Mouse (Mus musculus) liver, embryonic 15.5 days (tissue): Measurements from ENCODE around the gene Dohh. TPM values are rescaled to one million over a fixed set of nuclear protein-coding genes. Genes with fewer than 3 reads are reported as not detected.

Source experiments
- ATAC-seq: fragments of 200-750 bp; cut with Nextera tagmentation; 2 replicates; pipeline ENCODE4 v1.8.0; 2017; ENCODE audit warnings: moderate number of reproducible peaks, mild to moderate bottlenecking, moderate library complexity; ENCODE audit not compliant: insufficient read depth
- H3K27ac ChIP-seq: fragments of 300-500 bp; sonication (generic); replicated peaks from 2 replicates; pipeline ENCODE4 v1.5.1; 2015; ENCODE audit warnings: mild to moderate bottlenecking, inconsistent platforms
- H3K27me3 ChIP-seq: fragments of 300-500 bp; sonication (generic); 2 replicates; pipeline ENCODE4 v1.6.1; 2015; ENCODE audit warnings: mild to moderate bottlenecking, inconsistent platforms
- H3K36me3 ChIP-seq: fragments of 300-500 bp; sonication (generic); replicated peaks from 2 replicates; pipeline ENCODE4 v1.6.1; 2015; ENCODE audit warnings: moderate library complexity, mild to moderate bottlenecking, inconsistent platforms
- H3K4me1 ChIP-seq: fragments of 300-500 bp; sonication (generic); replicated peaks from 2 replicates; pipeline ENCODE4 v1.6.1; 2015; ENCODE audit warnings: inconsistent platforms
- H3K4me2 ChIP-seq: fragments of 300-500 bp; sonication (generic); 2 replicates; pipeline ENCODE4 v1.6.1; 2015; ENCODE audit warnings: moderate library complexity, mild to moderate bottlenecking, inconsistent platforms
- H3K4me3 ChIP-seq: fragments of 300-500 bp; sonication (generic); replicated peaks from 2 replicates; pipeline ENCODE4 v1.5.1; 2015; ENCODE audit warnings: mild to moderate bottlenecking, inconsistent platforms
- H3K9ac ChIP-seq: fragments of 300-500 bp; sonication (generic); 2 replicates; pipeline ENCODE4 v1.6.1; 2015; ENCODE audit warnings: moderate library complexity, mild to moderate bottlenecking, inconsistent platforms
- H3K9me3 ChIP-seq: fragments of 300-500 bp; sonication (generic); replicated peaks from 2 replicates; pipeline ENCODE4 v1.6.1; 2016; ENCODE audit warnings: inconsistent platforms
- WGBS: fragments of 180-500 bp; shearing (Covaris S2); methylation state at CpG from one replicate; pipeline ENCODE4 v1.1.7; 2015; ENCODE audit warnings: mixed read lengths; ENCODE audit not compliant: insufficient replicate concordance; 5-methylcytosine and 5-hydroxymethylcytosine counted together
- polyA plus RNA-seq: library from polyadenylated mRNA; unstranded; fragments of >200 nt; fragmentation: Nextera tagmentation; extraction: Ambion mirVana; gene quantifications from 2 replicates; pipeline ENCODE4 v1.2.1, GENCODE M21; 2015

The Dohh gene
- polyA plus RNA-seq, 1 experiment from 2014 or later, result 50.9 TPM

GRCm38 (mm10) chr10:81407539-81408423, 23.6 kb downstream of the Dohh start:
- Histone ChIP-seq H3K36me3 (no peaks in the 10 kb centered on the region; the same call in 1 of the 2 replicates), H3K4me3 (peak overlapping the region; percentile 36), H3K4me2 (peak overlapping the region; percentile 39), H3K4me1 (peaks cover 91% of the 10 kb centered on the region), H3K9me3 (no peaks in the 10 kb centered on the region), H3K27me3 (peaks cover 65% of the 10 kb centered on the region), H3K9ac (no peak overlapping the region), H3K27ac (peak overlapping the region; percentile 53; the same call in 1 of the 2 replicates)
- no peak for ATAC-seq
- WGBS, result 19% methylated on average over 31 of the region's 31 CpGs

DNA sequence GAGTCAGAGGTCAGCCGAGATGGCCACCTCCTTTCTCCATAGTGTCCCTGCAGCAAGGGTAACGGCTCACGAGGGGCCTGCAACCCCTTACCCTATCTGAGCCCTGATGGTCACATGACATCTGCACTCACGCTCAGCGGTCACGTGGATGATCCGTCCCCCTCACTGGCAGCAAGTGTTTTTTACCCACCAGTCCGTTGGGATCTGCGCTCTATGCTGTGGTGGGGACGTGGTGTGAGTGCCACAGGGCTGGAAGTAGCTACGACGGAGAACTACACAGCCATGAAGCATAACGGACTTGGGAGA, 24.1 kb downstream of the Dohh start:
- H3K4me3 ChIP-seq, result no peak overlapping the region
- H3K27ac ChIP-seq, result peak overlapping the region; percentile 49
- WGBS, result 24% methylated on average over 13 of the region's 13 CpGs
- no peak for ATAC-seq
- H3K4me2 ChIP-seq, result 0 out of 2 replicates have a peak overlapping the region, but pooled peaks have one; percentile 39
- H3K9ac ChIP-seq, result no peak overlapping the region
- no peaks in the 10 kb centered on the region; the same call in 1 of the 2 replicates for H3K36me3 ChIP-seq
- peaks cover 92% of the 10 kb centered on the region for H3K4me1 ChIP-seq
- peaks cover 59% of the 10 kb centered on the region for H3K27me3 ChIP-seq
- H3K9me3 ChIP-seq, result no peaks in the 10 kb centered on the region

- peak; percentile 56 for ATAC-seq
- Histone ChIP-seq H3K4me3 (no peak overlapping the region), H3K27me3 (peaks cover 54% of the 10 kb centered on the region), H3K36me3 (no peaks in the 10 kb centered on the region; the same call in 1 of the 2 replicates), H3K9ac (no peak overlapping the region; the same call in 1 of the 2 replicates), H3K4me1 (peaks cover 94% of the 10 kb centered on the region), H3K4me2 (peak overlapping the region; percentile 39), H3K27ac (peak overlapping the region; percentile 69), H3K9me3 (no peaks in the 10 kb centered on the region)
- 5% methylated on average over 9 of the region's 9 CpGs for WGBS
Measured at GRCm38 (mm10) chr10:81408871-81409291, 24.7 kb downstream of the Dohh start.

- peak overlapping the region; percentile 25 for H3K4me2 ChIP-seq
- 9% methylated on average over 8 of the region's 8 CpGs for WGBS
- no peak overlapping the region for H3K4me3 ChIP-seq
- no peaks in the 10 kb centered on the region for H3K36me3 ChIP-seq
- peaks cover 50% of the 10 kb centered on the region for H3K27me3 ChIP-seq
- ATAC-seq, result no peak
- peak overlapping the region; percentile 69 for H3K27ac ChIP-seq
- no peaks in the 10 kb centered on the region for H3K9me3 ChIP-seq
- H3K4me1 ChIP-seq, result peaks cover 95% of the 10 kb centered on the region
- no peak overlapping the region; the same call in 1 of the 2 replicates for H3K9ac ChIP-seq
Measured at GRCm38 (mm10) chr10:81409330-81409729, 25.1 kb downstream of the Dohh start.

DNA sequence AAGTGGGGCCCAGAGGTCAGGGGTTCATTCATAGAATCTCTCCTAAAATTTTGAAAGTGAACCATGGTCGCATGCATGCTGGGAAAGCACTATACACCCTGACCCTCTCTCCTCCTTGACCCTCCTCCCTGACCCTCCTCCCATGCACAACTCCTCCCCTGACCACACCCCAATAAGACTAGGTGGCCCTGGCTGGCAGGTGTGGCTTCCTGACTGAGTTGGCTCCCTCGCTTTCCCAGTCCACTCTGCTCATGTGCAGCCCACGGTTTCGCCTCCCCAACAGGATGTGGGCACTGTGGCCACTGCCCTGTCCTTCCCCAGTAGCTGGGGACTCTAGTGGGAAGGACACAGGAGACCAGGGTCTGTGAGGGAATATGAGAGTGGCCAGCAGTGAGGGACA, 26.1 kb downstream of the Dohh start:
- Histone ChIP-seq H3K36me3 (no peaks in the 10 kb centered on the region), H3K4me1 (peaks cover 97% of the 10 kb centered on the region), H3K27me3 (peaks cover 41% of the 10 kb centered on the region), H3K9me3 (no peaks in the 10 kb centered on the region), H3K9ac (no peak overlapping the region), H3K27ac (peak overlapping the region; percentile 69), H3K4me2 (peak overlapping the region; percentile 13), H3K4me3 (no peak overlapping the region)
- 22% methylated on average over 4 of the region's 4 CpGs for WGBS
- ATAC-seq, result no peak

DNA sequence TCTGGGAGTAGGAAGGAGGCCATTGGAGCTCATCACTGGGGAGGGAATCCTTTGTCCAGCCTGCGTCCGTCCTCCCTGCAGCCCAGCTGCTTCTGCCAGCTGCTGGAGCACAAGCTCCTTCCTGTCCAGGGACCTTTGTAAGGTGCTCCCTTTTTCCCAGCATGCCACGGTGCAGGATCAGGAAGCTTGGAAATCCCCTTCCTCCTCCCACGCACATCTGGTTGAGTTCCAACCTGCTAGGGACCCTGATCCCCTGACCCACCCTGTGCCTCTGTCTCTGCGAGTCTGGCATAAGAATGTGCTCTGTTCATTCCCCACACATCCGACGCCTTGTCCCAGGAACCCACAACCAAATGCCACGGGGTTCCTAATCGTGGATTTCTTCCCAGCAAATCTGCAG, 26.8 kb downstream of the Dohh start:
- Histone ChIP-seq H3K36me3 (no peaks in the 10 kb centered on the region), H3K4me1 (peaks cover 91% of the 10 kb centered on the region), H3K9ac (no peak overlapping the region), H3K4me3 (no peak overlapping the region), H3K4me2 (no peak overlapping the region; the same call in 1 of the 2 replicates), H3K27ac (peak overlapping the region; percentile 69), H3K27me3 (peaks cover 35% of the 10 kb centered on the region), H3K9me3 (no peaks in the 10 kb centered on the region)
- no peak for ATAC-seq
- 65% methylated on average over 9 of the region's 9 CpGs for WGBS

DNA sequence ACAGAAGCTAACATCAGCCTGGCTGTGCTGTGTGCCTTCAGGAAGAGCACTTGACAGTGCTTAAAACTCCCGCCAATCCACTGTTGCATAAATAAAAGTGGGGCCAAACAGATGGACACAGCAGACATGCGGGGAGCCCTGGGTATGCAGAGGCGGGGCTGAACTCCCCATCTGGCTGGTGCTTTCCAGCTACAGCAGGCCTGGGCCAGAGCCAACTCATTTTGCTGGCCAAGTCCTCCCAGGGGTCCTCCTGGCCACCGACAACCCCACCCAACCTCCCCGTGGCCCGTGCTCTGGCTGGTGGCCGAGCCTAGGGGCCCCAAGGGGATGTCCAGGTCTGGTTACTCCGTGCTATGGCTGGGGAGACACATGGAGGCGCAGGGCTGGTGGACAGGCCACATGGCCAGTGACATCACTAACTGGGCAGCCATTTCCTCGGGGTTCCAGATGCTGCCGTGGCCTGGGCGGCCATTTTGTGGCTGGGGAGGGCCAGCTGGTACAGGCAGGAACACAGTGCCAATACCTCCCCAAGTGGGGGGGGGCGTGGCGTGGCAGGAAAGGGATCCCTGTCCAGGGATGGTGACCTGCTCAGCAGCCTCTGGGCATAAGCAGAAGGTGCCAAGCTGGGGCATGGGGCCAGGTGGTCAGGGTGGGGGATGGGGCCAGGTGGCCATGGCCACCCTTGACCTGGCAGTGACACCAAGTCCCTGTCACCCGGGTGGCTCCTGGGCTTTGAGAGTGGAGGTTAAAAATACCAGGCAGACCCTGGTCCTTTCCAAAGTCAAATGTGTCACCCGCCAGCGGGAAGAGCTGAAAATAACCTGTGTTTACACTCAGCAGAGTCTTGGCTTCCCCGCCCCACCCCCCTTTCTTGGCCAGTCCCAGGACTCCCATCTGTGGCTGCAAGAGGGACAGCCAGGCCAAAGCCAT, 27.5 kb downstream of the Dohh start:
- ATAC-seq, result no peak
- no peak overlapping the region for H3K9ac ChIP-seq
- peaks cover 32% of the 10 kb centered on the region for H3K27me3 ChIP-seq
- H3K4me1 ChIP-seq, result peaks cover 92% of the 10 kb centered on the region
- peak overlapping the region; percentile 69 for H3K27ac ChIP-seq
- H3K9me3 ChIP-seq, result no peaks in the 10 kb centered on the region
- no peak overlapping the region for H3K4me3 ChIP-seq
- no peak overlapping the region for H3K4me2 ChIP-seq
- WGBS, result 63% methylated on average over 18 of the region's 18 CpGs
- no peaks in the 10 kb centered on the region for H3K36me3 ChIP-seq

DNA sequence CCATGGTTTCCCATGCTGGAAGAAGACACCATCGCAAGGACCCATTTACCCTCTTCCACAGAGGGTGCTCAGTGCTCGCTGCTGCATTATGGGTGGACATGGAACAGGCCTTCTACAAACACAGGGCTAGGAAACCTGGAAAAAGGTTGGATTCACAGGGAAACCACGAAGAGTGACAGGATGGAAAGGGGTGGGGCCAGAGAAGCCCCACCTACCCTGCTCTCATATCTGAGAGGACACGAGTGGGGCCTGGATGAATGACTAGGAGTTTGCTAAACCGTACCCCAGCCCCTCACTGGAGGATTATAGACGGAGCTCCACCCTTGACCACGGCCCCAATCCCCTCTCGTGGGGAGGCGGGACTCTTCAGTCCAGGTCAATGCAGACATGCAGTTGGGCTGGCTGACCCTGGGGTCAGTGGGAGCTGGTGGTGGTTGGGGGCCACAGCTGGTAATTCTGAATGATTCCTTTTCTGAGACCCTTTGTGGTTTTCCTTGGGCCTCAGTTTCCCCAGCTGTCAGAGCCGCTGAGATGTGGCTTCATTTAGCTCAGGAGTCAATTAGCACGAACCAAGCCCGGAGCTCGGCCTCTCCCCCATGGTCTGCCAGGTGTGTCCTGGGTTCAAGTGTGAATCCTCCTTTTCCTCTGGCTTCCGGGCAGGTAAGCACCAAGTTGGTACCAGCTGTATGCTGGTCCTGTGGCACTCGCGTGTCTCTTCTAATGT, 28.5 kb downstream of the Dohh start:
- Histone ChIP-seq H3K4me3 (no peak overlapping the region), H3K9me3 (no peaks in the 10 kb centered on the region), H3K27me3 (peaks cover 32% of the 10 kb centered on the region), H3K4me1 (peaks cover 88% of the 10 kb centered on the region), H3K27ac (peak overlapping the region; percentile 66), H3K36me3 (no peaks in the 10 kb centered on the region), H3K4me2 (no peak overlapping the region), H3K9ac (no peak overlapping the region; the same call in 1 of the 2 replicates)
- no peak for ATAC-seq
- 53% methylated on average over 16 of the region's 16 CpGs for WGBS

- H3K4me3 ChIP-seq, result peak overlapping the region; percentile 26; the same call in 1 of the 2 replicates
- no peak overlapping the region; the same call in 1 of the 2 replicates for H3K9ac ChIP-seq
- peak overlapping the region; percentile 66 for H3K27ac ChIP-seq
- WGBS, result 18% methylated on average over 26 of the region's 26 CpGs
- peaks cover 32% of the 10 kb centered on the region for H3K27me3 ChIP-seq
- H3K4me2 ChIP-seq, result peak overlapping the region; percentile 47
- peaks cover 85% of the 10 kb centered on the region for H3K4me1 ChIP-seq
- H3K9me3 ChIP-seq, result no peaks in the 10 kb centered on the region
- ATAC-seq, result peak; percentile 18
- H3K36me3 ChIP-seq, result no peaks in the 10 kb centered on the region
Measured at GRCm38 (mm10) chr10:81413310-81414261, 29.4 kb downstream of the Dohh start.

- Histone ChIP-seq H3K27me3 (peaks cover 24% of the 10 kb centered on the region), H3K27ac (peak overlapping the region; percentile 66), H3K4me2 (peak overlapping the region; percentile 47), H3K4me1 (peaks cover 84% of the 10 kb centered on the region), H3K9ac (no peak overlapping the region), H3K4me3 (no peak overlapping the region), H3K36me3 (no peaks in the 10 kb centered on the region), H3K9me3 (no peaks in the 10 kb centered on the region)
- no peak for ATAC-seq
Measured at GRCm38 (mm10) chr10:81414682-81415081, 30.5 kb downstream of the Dohh start.
